ENCODE assay signal across 9 mouse cellular contexts in the genomic region with DNA sequence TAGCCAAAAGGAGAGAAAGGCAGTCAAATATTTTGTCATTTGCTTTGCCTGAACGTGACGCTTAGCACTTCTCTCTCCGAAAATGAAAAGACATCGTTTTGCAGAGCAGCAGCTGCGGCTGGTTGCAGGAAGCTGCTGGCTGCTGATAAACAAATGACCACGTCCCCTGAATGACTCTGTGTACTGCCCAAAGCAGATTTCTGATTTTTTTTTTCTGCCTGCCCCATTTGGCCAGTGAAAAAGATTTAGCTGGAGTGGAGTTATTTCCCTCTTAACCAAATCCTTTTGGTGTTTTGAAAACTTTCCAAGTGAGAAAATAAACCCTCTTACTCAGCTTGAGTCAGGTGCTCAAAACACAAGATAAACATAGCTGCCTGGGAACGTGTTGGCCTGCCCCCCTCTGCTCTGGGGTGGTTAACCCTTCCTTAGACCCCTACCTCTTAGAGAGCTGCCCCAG.
A peak's percentile ranks its signal among the peaks of the same experiment; 100 is the strongest.
DNase-seq lines count a peak whose midpoint lies in the region; ATAC-seq and TF ChIP-seq lines count a peak whose summit lies in the region.
"Had no signal": no experiment of that assay in that cellular context is flagged by ENCODE, and none has a peak within 500 bp of the region (broad histone marks: within the 10 kb centered on the region; RNA-seq: fewer than 3 reads in every experiment).

No protein-coding gene starts in this region.

- 0 out of 2 replicates have a peak overlapping the region, but pooled peaks have one; percentile 0 for H3K4me2 ChIP-seq in kidney, postnatal 0 days (ENCODE audit: low read length)
- H3K4me2 ChIP-seq in heart, embryonic 15.5 days = peak overlapping the region; percentile 53
- no peak overlapping the region for H3K4me2 ChIP-seq in forebrain, embryonic 13.5 days
- H3K4me2 ChIP-seq: neural tube, embryonic 12.5 days had no signal

- no peak overlapping the region for H3K4me3 ChIP-seq in kidney, postnatal 0 days (replicated peaks; ENCODE audit: low read depth, low read length)
- H3K4me3 ChIP-seq in bone marrow macrophage, adult 2 months (ENCODE audit: insufficient read depth, low read length) = no peak overlapping the region
- H3K4me3 ChIP-seq in heart, embryonic 15.5 days = peak overlapping the region; percentile 21
- H3K4me3 ChIP-seq in forebrain, embryonic 13.5 days = no peak overlapping the region
- H3K4me3 ChIP-seq: neural tube, embryonic 12.5 days had no signal

- no peaks in the 10 kb centered on the region for H3K9me3 ChIP-seq in kidney, postnatal 0 days (replicated peaks; ENCODE audit: low read length)
- H3K9me3 ChIP-seq in heart, embryonic 15.5 days (replicated peaks) = no peaks in the 10 kb centered on the region
- H3K9me3 ChIP-seq in forebrain, embryonic 13.5 days (replicated peaks) = no peaks in the 10 kb centered on the region
- H3K9me3 ChIP-seq: neural tube, embryonic 12.5 days had no signal

- H3K9ac ChIP-seq in kidney, postnatal 0 days (ENCODE audit: low read depth, low read length) = no peak overlapping the region
- no peak overlapping the region for H3K9ac ChIP-seq in heart, embryonic 15.5 days
- no peak overlapping the region for H3K9ac ChIP-seq in forebrain, embryonic 13.5 days
- H3K9ac ChIP-seq: neural tube, embryonic 12.5 days had no signal

- TF ChIP-seq POLR2A in bone marrow macrophage, adult 2 months (IDR thresholded peaks at IDR 0.05; ENCODE audit: borderline replicate concordance, low read depth, low read length) = no peak

- 9% methylated on average over 7 of the region's 7 CpGs for WGBS in kidney, postnatal 0 days
- WGBS in heart, embryonic 15.5 days = under 1% methylated on average over 7 of the region's 7 CpGs
- 42% methylated on average over 7 of the region's 7 CpGs for WGBS in forebrain, embryonic 13.5 days

- no peak for ATAC-seq in kidney, postnatal 0 days (replicated peaks; ENCODE audit: low FRiP score, low read depth)
- ATAC-seq in heart, embryonic 15.5 days (replicated peaks; ENCODE audit: insufficient number of reproducible peaks, insufficient read depth, low FRiP score, low read depth) = peak; percentile 69; the same call in 1 of the 2 replicates
- ATAC-seq in forebrain, embryonic 13.5 days = no peak

- no peaks in the 10 kb centered on the region for H3K27me3 ChIP-seq in kidney, postnatal 0 days (ENCODE audit: insufficient read depth, low read length)
- peaks cover 3% of the 10 kb centered on the region; the same call in 1 of the 2 replicates for H3K27me3 ChIP-seq in heart, embryonic 15.5 days
- no peaks in the 10 kb centered on the region for H3K27me3 ChIP-seq in forebrain, embryonic 13.5 days
- H3K27me3 ChIP-seq: neural tube, embryonic 12.5 days had no signal

- H3K4me1 ChIP-seq in kidney, postnatal 0 days (replicated peaks; ENCODE audit: insufficient read depth, low read length) = no peaks in the 10 kb centered on the region
- peaks cover 7% of the 10 kb centered on the region for H3K4me1 ChIP-seq in bone marrow macrophage, adult 2 months (ENCODE audit: control insufficient read depth, insufficient read depth, low read length)
- H3K4me1 ChIP-seq in heart, embryonic 15.5 days (replicated peaks) = peaks cover 13% of the 10 kb centered on the region
- H3K4me1 ChIP-seq in forebrain, embryonic 13.5 days = peaks cover 7% of the 10 kb centered on the region; the same call in 1 of the 2 replicates
- H3K4me1 ChIP-seq: neural tube, embryonic 12.5 days had no signal

- TF ChIP-seq CTCF in kidney, postnatal 0 days (IDR thresholded peaks at IDR 0.05; ENCODE audit: low read depth) = no peak
- no peak for TF ChIP-seq CTCF in bone marrow macrophage, adult 2 months (IDR thresholded peaks at IDR 0.05; ENCODE audit: low read depth, low read length)

- no peak overlapping the region for H3K27ac ChIP-seq in kidney, postnatal 0 days
- 0 out of 2 replicates have a peak overlapping the region, but pooled peaks have one; percentile 1 for H3K27ac ChIP-seq in bone marrow macrophage, adult 2 months (ENCODE audit: insufficient read depth, low read depth, low read length)
- peak overlapping the region; percentile 41; the same call in 1 of the 2 replicates for H3K27ac ChIP-seq in heart, embryonic 15.5 days
- no peak overlapping the region for H3K27ac ChIP-seq in forebrain, embryonic 13.5 days
- H3K27ac ChIP-seq: neural tube, embryonic 12.5 days had no signal

- no peaks in the 10 kb centered on the region for H3K36me3 ChIP-seq in kidney, postnatal 0 days (ENCODE audit: insufficient read depth, low read length)
- no peaks in the 10 kb centered on the region for H3K36me3 ChIP-seq in heart, embryonic 15.5 days
- no peaks in the 10 kb centered on the region for H3K36me3 ChIP-seq in forebrain, embryonic 13.5 days (ENCODE audit: poor library complexity, severe bottlenecking)
- H3K36me3 ChIP-seq: neural tube, embryonic 12.5 days had no signal

- peak; percentile 39 for DNase-seq in kidney, postnatal 0 days (ENCODE audit: low spot score)
- no peak for DNase-seq in kidney, adult 9 months
- DNase-seq in lung, postnatal 36 days = peak; percentile 51
- DNase-seq in adrenal gland, postnatal 36 days = no peak
- no peak for DNase-seq in embryo, embryonic 9.5 days (ENCODE audit: extremely low spot score)

Comparison
In these comparisons a context has a peak if more than half of its experiments do, and no peak if none do; other contexts are left out.
1. DNase-seq: peak in kidney, postnatal 0 days (single experiment) and lung, postnatal 36 days (single experiment); none in kidney, adult 9 months (single experiment), adrenal gland, postnatal 36 days (0 of 2) and embryo, embryonic 9.5 days (single experiment).
2. H3K27ac ChIP-seq: peak in bone marrow macrophage, adult 2 months (single experiment) and heart, embryonic 15.5 days (single experiment); none in kidney, postnatal 0 days (single experiment) and forebrain, embryonic 13.5 days (single experiment).